In the genomic region with DNA sequence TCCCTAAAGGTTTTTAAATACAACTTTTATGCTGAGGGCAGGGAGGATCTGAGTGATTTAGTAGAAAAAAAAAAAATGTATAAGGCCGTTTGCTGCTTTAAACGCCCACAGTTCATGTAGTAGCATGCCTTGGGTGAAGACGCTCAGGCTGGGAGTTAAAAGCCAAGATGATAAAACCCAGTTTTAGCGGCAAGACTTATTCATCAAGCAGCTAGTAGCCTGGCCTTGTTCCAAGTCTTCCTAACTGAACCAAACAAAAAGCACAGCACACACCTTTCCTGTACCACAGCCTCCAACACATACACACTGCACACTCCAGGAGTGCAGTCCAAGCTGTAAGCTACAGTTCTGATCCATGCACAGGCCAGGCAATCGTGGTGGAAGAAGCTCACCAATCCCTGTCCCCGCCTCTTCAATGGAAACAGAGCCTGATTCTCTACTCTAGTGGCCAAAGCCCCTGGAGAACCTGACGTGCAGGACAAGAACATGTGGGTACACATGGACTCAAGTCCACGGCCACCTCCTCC, we compare ENCODE assay signal across 9 mouse cellular contexts. TPM values are rescaled to one million over a fixed set of nuclear protein-coding genes. Genes with fewer than 3 reads are reported as not detected.
DNase-seq lines count a peak whose midpoint lies in the region; ATAC-seq and TF ChIP-seq lines count a peak whose summit lies in the region.
"Had no signal": no experiment of that assay in that cellular context is flagged by ENCODE, and none has a peak within 500 bp of the region (broad histone marks: within the 10 kb centered on the region; RNA-seq: fewer than 3 reads in every experiment).

No protein-coding gene starts in this region.

- no peak for DNase-seq in heart, postnatal 4 days
- DNase-seq in midbrain, postnatal 0 days (ENCODE audit: low spot score): peak; percentile 50
- no peak for DNase-seq in midbrain, embryonic 14.5 days
- no peak for DNase-seq in layer of hippocampus, adult 8-10 months (ENCODE audit: low spot score in 2 of 2)
- no peak for DNase-seq in yolk sac, embryonic 10.5 days (ENCODE audit: low spot score)
- DNase-seq: cerebellum, adult 11-12 months had no signal

- no peak for ATAC-seq in heart, embryonic 14.5 days (ENCODE audit: insufficient number of reproducible peaks, insufficient read depth, low FRiP score, low read depth)
- ATAC-seq in midbrain, postnatal 0 days (ENCODE audit: low FRiP score): no peak
- ATAC-seq in midbrain, embryonic 14.5 days (ENCODE audit: low FRiP score, low TSS enrichment): no peak
- ATAC-seq in intestine, embryonic 16.5 days: peak; percentile 43; the same call in 1 of the 2 replicates
- no peak; the same call in 1 of the 2 replicates for ATAC-seq in stomach, embryonic 16.5 days (ENCODE audit: insufficient read depth, low FRiP score)

- H3K27me3 ChIP-seq in heart, embryonic 14.5 days (ENCODE audit: control insufficient read depth, insufficient read depth, low read length): no peaks in the 10 kb centered on the region
- no peaks in the 10 kb centered on the region for H3K27me3 ChIP-seq in midbrain, postnatal 0 days (ENCODE audit: insufficient read depth, low read length)
- H3K27me3 ChIP-seq in midbrain, embryonic 14.5 days (ENCODE audit: control insufficient read depth, insufficient read depth, low read length): no peaks in the 10 kb centered on the region
- H3K27me3 ChIP-seq in intestine, embryonic 16.5 days (replicated peaks; ENCODE audit: control insufficient read depth, insufficient read depth, low read length): no peaks in the 10 kb centered on the region
- no peaks in the 10 kb centered on the region for H3K27me3 ChIP-seq in stomach, embryonic 16.5 days (ENCODE audit: control insufficient read depth, insufficient read depth, low read length)

- peaks cover 51 to 82% of the 10 kb centered on the region in 2 experiments for H3K4me1 ChIP-seq in heart, embryonic 14.5 days (ENCODE audit: control insufficient read depth in 2 of 2, insufficient read depth in 2 of 2, low read length in 2 of 2)
- H3K4me1 ChIP-seq in midbrain, postnatal 0 days (ENCODE audit: insufficient read depth, low read length): no peaks in the 10 kb centered on the region
- no peaks in the 10 kb centered on the region for H3K4me1 ChIP-seq in midbrain, embryonic 14.5 days (ENCODE audit: control insufficient read depth, insufficient read depth, low read length)
- peaks cover 63% of the 10 kb centered on the region for H3K4me1 ChIP-seq in intestine, embryonic 16.5 days (ENCODE audit: control insufficient read depth, insufficient read depth, low read length)
- H3K4me1 ChIP-seq in stomach, embryonic 16.5 days (ENCODE audit: control insufficient read depth, insufficient read depth, low read length): peaks cover 60% of the 10 kb centered on the region

- H3K36me3 ChIP-seq in heart, embryonic 14.5 days (ENCODE audit: control insufficient read depth, insufficient read depth, low read length): 0 out of 2 replicates have a peak, but pooled peaks cover 5% of the 10 kb centered on the region
- no peaks in the 10 kb centered on the region for H3K36me3 ChIP-seq in midbrain, postnatal 0 days (ENCODE audit: insufficient read depth, low read length)
- H3K36me3 ChIP-seq in midbrain, embryonic 14.5 days (ENCODE audit: control insufficient read depth, insufficient read depth, low read length): no peaks in the 10 kb centered on the region
- H3K36me3 ChIP-seq in intestine, embryonic 16.5 days (ENCODE audit: control insufficient read depth, insufficient read depth, low read length): no peaks in the 10 kb centered on the region
- no peaks in the 10 kb centered on the region for H3K36me3 ChIP-seq in stomach, embryonic 16.5 days (ENCODE audit: control insufficient read depth, insufficient read depth, low read length)

- WGBS in heart, embryonic 14.5 days: 34% methylated on average over 8 of the region's 8 CpGs
- WGBS in midbrain, postnatal 0 days: 81% methylated on average over 8 of the region's 8 CpGs
- WGBS in midbrain, embryonic 14.5 days: 83% methylated on average over 8 of the region's 8 CpGs
- 47% methylated on average over 8 of the region's 8 CpGs for WGBS in intestine, embryonic 16.5 days
- 36% methylated on average over 8 of the region's 8 CpGs for WGBS in stomach, embryonic 16.5 days

- H3K27ac ChIP-seq in heart, embryonic 14.5 days (replicated peaks in 1 of 2; ENCODE audit: control insufficient read depth in 1 of 2, insufficient read depth in 1 of 2, low read depth in 2 of 2, low read length in 2 of 2): peak overlapping the region; percentile 7 to 37; a peak in 2 of 4 replicates
- H3K27ac ChIP-seq in midbrain, postnatal 0 days (ENCODE audit: low read depth, low read length): no peak overlapping the region
- H3K27ac ChIP-seq in midbrain, embryonic 14.5 days (replicated peaks; ENCODE audit: low read depth, low read length): no peak overlapping the region
- H3K27ac ChIP-seq in intestine, embryonic 16.5 days (ENCODE audit: low read length): peak overlapping the region; percentile 67
- peak overlapping the region; percentile 50 for H3K27ac ChIP-seq in stomach, embryonic 16.5 days (ENCODE audit: low read length)

- no peaks in the 10 kb centered on the region for H3K9me3 ChIP-seq in heart, embryonic 14.5 days (ENCODE audit: control insufficient read depth, low read length)
- no peaks in the 10 kb centered on the region for H3K9me3 ChIP-seq in midbrain, postnatal 0 days (ENCODE audit: low read length)
- no peaks in the 10 kb centered on the region for H3K9me3 ChIP-seq in midbrain, embryonic 14.5 days (ENCODE audit: control insufficient read depth, low read length)
- no peaks in the 10 kb centered on the region for H3K9me3 ChIP-seq in intestine, embryonic 16.5 days (ENCODE audit: control insufficient read depth, low read length)
- H3K9me3 ChIP-seq in stomach, embryonic 16.5 days (replicated peaks; ENCODE audit: control insufficient read depth, low read length): no peaks in the 10 kb centered on the region

- H3K4me3 ChIP-seq in heart, embryonic 14.5 days (ENCODE audit: control insufficient read depth in 1 of 2, insufficient read depth in 1 of 2, low read depth in 1 of 2, low read length in 2 of 2): no peak overlapping the region
- H3K4me3 ChIP-seq in midbrain, postnatal 0 days (ENCODE audit: low read depth, low read length): no peak overlapping the region
- no peak overlapping the region for H3K4me3 ChIP-seq in midbrain, embryonic 14.5 days (replicated peaks; ENCODE audit: low read depth, low read length)
- no peak overlapping the region for H3K4me3 ChIP-seq in intestine, embryonic 16.5 days (ENCODE audit: low read length)
- H3K4me3 ChIP-seq in stomach, embryonic 16.5 days (replicated peaks; ENCODE audit: low read length): no peak overlapping the region

- no peak overlapping the region for H3K9ac ChIP-seq in heart, embryonic 14.5 days (ENCODE audit: low read length)
- H3K9ac ChIP-seq in midbrain, postnatal 0 days (replicated peaks; ENCODE audit: low read length, poor library complexity, severe bottlenecking): no peak overlapping the region
- H3K9ac ChIP-seq in midbrain, embryonic 14.5 days (replicated peaks; ENCODE audit: low read length): no peak overlapping the region
- H3K9ac ChIP-seq in intestine, embryonic 16.5 days (ENCODE audit: low read depth, low read length): no peak overlapping the region
- H3K9ac ChIP-seq in stomach, embryonic 16.5 days (ENCODE audit: low read length): no peak overlapping the region

- no peak for TF ChIP-seq CTCF in midbrain, postnatal 0 days (IDR thresholded peaks at IDR 0.05)

- H3K4me2 ChIP-seq in heart, embryonic 14.5 days (ENCODE audit: low read length): peak overlapping the region; percentile 0; the same call in 1 of the 2 replicates
- no peak overlapping the region for H3K4me2 ChIP-seq in midbrain, postnatal 0 days (ENCODE audit: low read depth, low read length, poor library complexity, severe bottlenecking)
- H3K4me2 ChIP-seq in midbrain, embryonic 14.5 days (ENCODE audit: low read length): no peak overlapping the region
- H3K4me2 ChIP-seq in intestine, embryonic 16.5 days (ENCODE audit: low read depth, low read length): no peak overlapping the region
- no peak overlapping the region for H3K4me2 ChIP-seq in stomach, embryonic 16.5 days (ENCODE audit: low read depth, low read length)

RNA-seq across cellular contexts. Expression of a gene that starts 23.4 kb away (rescaled TPM):
- 45.2 and 48.9 TPM in 2 replicates for polyA plus RNA-seq in heart, embryonic 14.5 days (2014; fragmentation: Nextera tagmentation; extraction: Ambion mirVana)
- 10 to 100 TPM; 84.8 to 93.5 TPM for total RNA-seq in heart, postnatal 4 days (2021)
- total RNA-seq in midbrain, postnatal 0 days (2014; rRNA removed): 19.5 and 22.3 TPM in 2 replicates
- 9.8 and 12.8 TPM in 2 replicates for polyA plus RNA-seq in midbrain, postnatal 0 days (2015; fragmentation: Nextera tagmentation; extraction: Ambion mirVana)
- 17.2 and 23.3 TPM in 2 replicates for polyA plus RNA-seq in midbrain, embryonic 14.5 days (2014; fragmentation: Nextera tagmentation; extraction: Ambion mirVana)
- polyA plus RNA-seq in intestine, embryonic 16.5 days (2015; fragmentation: Nextera tagmentation; extraction: Ambion mirVana): 27.3 and 39.7 TPM in 2 replicates
- 33.2 and 33.6 TPM in 2 replicates for polyA plus RNA-seq in stomach, embryonic 16.5 days (2015; fragmentation: Nextera tagmentation; extraction: Ambion mirVana)
- 10 to 100 TPM; 52.6 to 80.4 (median 63.4) TPM for total RNA-seq in layer of hippocampus, adult 8-10 months (2022)

Comparison
In these comparisons a context has a peak if more than half of its experiments do, and no peak if none do; other contexts are left out.
1. H3K27ac ChIP-seq: peak in heart, embryonic 14.5 days (2 of 2), intestine, embryonic 16.5 days (single experiment) and stomach, embryonic 16.5 days (single experiment); none in midbrain, postnatal 0 days (single experiment) and midbrain, embryonic 14.5 days (single experiment).